9 mouse cellular contexts compared by ENCODE assay signal in the genomic region with DNA sequence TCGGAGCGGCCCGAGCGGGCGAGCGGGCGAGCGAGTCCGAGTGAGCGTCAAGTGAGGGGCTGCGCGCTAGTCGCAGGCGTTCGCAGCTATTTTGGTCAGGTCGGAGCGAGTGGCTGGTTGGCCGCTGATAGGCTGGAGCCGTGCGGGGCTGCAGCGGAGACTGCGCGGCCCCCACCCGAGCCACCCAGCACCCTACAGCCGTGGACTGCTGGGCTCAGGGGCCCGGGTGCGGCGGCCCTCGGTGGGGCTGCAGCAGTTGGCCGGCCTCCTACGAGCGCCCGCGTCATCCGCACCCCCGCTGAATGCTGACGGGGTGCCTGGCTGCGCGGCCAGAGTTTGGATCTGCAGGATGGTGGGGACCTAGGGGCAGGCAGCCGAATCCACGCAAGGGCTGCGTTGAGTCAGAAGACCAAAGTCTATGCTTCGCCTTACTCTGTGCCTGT. TPM values are rescaled to one million over a fixed set of nuclear protein-coding genes. Genes with fewer than 3 reads are reported as not detected.
A peak's percentile ranks its signal among the peaks of the same experiment; 100 is the strongest.
DNase-seq lines count a peak whose midpoint lies in the region; ATAC-seq and TF ChIP-seq lines count a peak whose summit lies in the region.
"Had no signal": no experiment of that assay in that cellular context is flagged by ENCODE, and none has a peak within 500 bp of the region (broad histone marks: within the 10 kb centered on the region; RNA-seq: fewer than 3 reads in every experiment).

No protein-coding gene starts in this region.

- DNase-seq in layer of hippocampus, adult 11-12 months (ENCODE audit: low spot score): peak; percentile 63
- DNase-seq in layer of hippocampus, adult 9-10 months (ENCODE audit: low spot score): no peak
- peak; percentile 76 for DNase-seq in cerebellum, adult 8-10 months
- peak; percentile 63 to 70 for DNase-seq in frontal cortex, postnatal 10 days (ENCODE audit: low spot score in 2 of 2)
- peak; percentile 47 for DNase-seq in kidney, postnatal 0 days (ENCODE audit: low spot score)
- DNase-seq in liver, embryonic 13.5 days: no peak
- DNase-seq in right cerebral cortex, adult 18-20 months: peak; percentile 86
- no peak for DNase-seq in Muller cell, postnatal 12 days (ENCODE audit: inconsistent ontology term)

- peak overlapping the region; percentile 100 for H3K4me2 ChIP-seq in kidney, postnatal 0 days (ENCODE audit: low read length)
- peak overlapping the region; percentile 88 for H3K4me2 ChIP-seq in liver, embryonic 13.5 days

- no peaks in the 10 kb centered on the region for H3K36me3 ChIP-seq in kidney, postnatal 0 days (ENCODE audit: insufficient read depth, low read length)
- peaks cover 5% of the 10 kb centered on the region; the same call in 1 of the 2 replicates for H3K36me3 ChIP-seq in liver, embryonic 13.5 days

- no peak overlapping the region for H3K27ac ChIP-seq in kidney, postnatal 0 days
- H3K27ac ChIP-seq in liver, embryonic 13.5 days: no peak overlapping the region

- peak overlapping the region; percentile 62 for H3K4me3 ChIP-seq in kidney, postnatal 0 days (replicated peaks; ENCODE audit: low read depth, low read length)
- peak overlapping the region; percentile 62 for H3K4me3 ChIP-seq in liver, embryonic 13.5 days (replicated peaks)

- H3K9me3 ChIP-seq in kidney, postnatal 0 days (replicated peaks; ENCODE audit: low read length): no peaks in the 10 kb centered on the region
- no peaks in the 10 kb centered on the region for H3K9me3 ChIP-seq in liver, embryonic 13.5 days (replicated peaks)

- 0 out of 2 replicates have a peak overlapping the region, but pooled peaks have one; percentile 5 for H3K9ac ChIP-seq in kidney, postnatal 0 days (ENCODE audit: low read depth, low read length)
- 0 out of 2 replicates have a peak overlapping the region, but pooled peaks have one; percentile 13 for H3K9ac ChIP-seq in liver, embryonic 13.5 days

- ATAC-seq in kidney, postnatal 0 days (replicated peaks; ENCODE audit: low FRiP score, low read depth): peak; percentile 76
- peak; percentile 51 for ATAC-seq in liver, embryonic 13.5 days (ENCODE audit: low read depth)

- TF ChIP-seq CTCF in kidney, postnatal 0 days (IDR thresholded peaks at IDR 0.05; ENCODE audit: low read depth): no peak

- WGBS in kidney, postnatal 0 days: 3% methylated on average over 43 of the region's 43 CpGs
- WGBS in liver, embryonic 13.5 days (ENCODE audit: insufficient replicate concordance): 5% methylated on average over 43 of the region's 43 CpGs

- no peaks in the 10 kb centered on the region for H3K4me1 ChIP-seq in kidney, postnatal 0 days (replicated peaks; ENCODE audit: insufficient read depth, low read length)
- H3K4me1 ChIP-seq in liver, embryonic 13.5 days (replicated peaks): peaks cover 31% of the 10 kb centered on the region

- H3K27me3 ChIP-seq in kidney, postnatal 0 days (ENCODE audit: insufficient read depth, low read length): no peaks in the 10 kb centered on the region
- H3K27me3 ChIP-seq in liver, embryonic 13.5 days: peaks cover 54% of the 10 kb centered on the region

RNA-seq across cellular contexts. Expression of a gene that starts 1.9 kb away (rescaled TPM):
- polyA plus RNA-seq in kidney, postnatal 0 days (2015; fragmentation: Nextera tagmentation; extraction: Ambion mirVana): 0.66 and 0.80 TPM in 2 replicates
- polyA plus RNA-seq in liver, embryonic 13.5 days (2015; fragmentation: Nextera tagmentation; extraction: Ambion mirVana): 0.06 and 0.08 TPM in 2 replicates
- polyA plus RNA-seq: G1E had no signal

Comparison
In these comparisons a context has a peak if more than half of its experiments do, and no peak if none do; other contexts are left out.
1. DNase-seq: peak in layer of hippocampus, adult 11-12 months (single experiment), cerebellum, adult 8-10 months (single experiment), frontal cortex, postnatal 10 days (2 of 2), kidney, postnatal 0 days (single experiment) and right cerebral cortex, adult 18-20 months (single experiment); none in layer of hippocampus, adult 9-10 months (single experiment), liver, embryonic 13.5 days (single experiment) and Muller cell, postnatal 12 days (single experiment).